Mouse (Mus musculus) E14TG2a.4 (cell line): ENCODE data around the gene Gpc6.

ENCODE experiments used
- CTCF ChIP-seq: conservative IDR thresholded peaks from 2 replicates; pipeline ENCODE4 v1.5.1; 2014; ENCODE audit warnings: low read length
- NANOG ChIP-seq: IDR thresholded peaks from 2 replicates; pipeline ENCODE4 v1.6.1; 2014; ENCODE audit warnings: borderline replicate concordance, low read length, mixed read lengths

GRCm38 (mm10) chr14:117808326-117808725, 883.2 kb downstream of the Gpc6 start:
- TF ChIP-seq CTCF = no peak
- TF ChIP-seq NANOG = no peak
